In the genomic region with DNA sequence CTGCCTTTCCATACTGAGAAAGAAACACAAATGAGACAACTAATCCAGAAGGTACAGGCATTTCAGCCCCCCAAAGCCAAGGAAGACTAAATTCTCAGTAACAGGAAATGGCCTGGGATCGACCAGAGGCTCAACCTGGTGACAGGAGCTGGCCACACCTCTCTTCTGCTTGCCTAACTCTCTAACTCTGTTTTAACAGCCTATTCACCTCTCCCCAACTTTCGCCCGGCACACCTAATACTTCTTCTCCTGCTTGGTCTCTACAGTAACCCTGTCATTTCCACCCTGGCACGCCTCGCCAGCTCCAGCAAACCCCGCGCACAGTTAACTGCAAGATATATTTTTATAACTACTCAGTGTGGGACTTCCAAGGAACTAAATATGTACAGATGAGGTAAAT, we compare ENCODE assay signal across 27 mouse cellular contexts. TPM values are rescaled to one million over a fixed set of nuclear protein-coding genes. Genes with fewer than 3 reads are reported as not detected.
DNase-seq lines count a peak whose midpoint lies in the region; ATAC-seq lines count a peak whose summit lies in the region.
"Had no signal": no experiment of that assay in that cellular context is flagged by ENCODE, and none has a peak within 500 bp of the region (broad histone marks: within the 10 kb centered on the region; RNA-seq: fewer than 3 reads in every experiment).

No protein-coding gene starts in this region.

- H3K9ac ChIP-seq in hindbrain, embryonic 14.5 days, result no peak overlapping the region
- H3K9ac ChIP-seq in hindbrain, embryonic 12.5 days, result no peak overlapping the region
- no peak overlapping the region for H3K9ac ChIP-seq in lung, embryonic 15.5 days
- H3K9ac ChIP-seq in stomach, embryonic 16.5 days (ENCODE audit: low read length), result no peak overlapping the region
- H3K9ac ChIP-seq: embryonic facial prominence, embryonic 15.5 days; heart, embryonic 13.5 days had no signal

- WGBS in hindbrain, embryonic 14.5 days, result 89% methylated on average over 7 of the region's 7 CpGs
- 78% methylated on average over 7 of the region's 7 CpGs for WGBS in hindbrain, embryonic 12.5 days
- 48% methylated on average over 7 of the region's 7 CpGs for WGBS in lung, embryonic 15.5 days
- WGBS in stomach, embryonic 16.5 days, result 65% methylated on average over 7 of the region's 7 CpGs

- peak overlapping the region; percentile 82; the same call in 1 of the 2 replicates for H3K27ac ChIP-seq in hindbrain, embryonic 14.5 days
- no peak overlapping the region for H3K27ac ChIP-seq in hindbrain, embryonic 12.5 days
- peak overlapping the region; percentile 27; the same call in 1 of the 2 replicates for H3K27ac ChIP-seq in lung, embryonic 15.5 days
- 0 out of 2 replicates have a peak overlapping the region, but pooled peaks have one; percentile 26 for H3K27ac ChIP-seq in stomach, embryonic 16.5 days (ENCODE audit: low read length)
- H3K27ac ChIP-seq: embryonic facial prominence, embryonic 15.5 days; heart, adult 2 months; heart, embryonic 13.5 days; midbrain, embryonic 10.5 days had no signal

- H3K4me1 ChIP-seq in hindbrain, embryonic 14.5 days (replicated peaks; ENCODE audit: control insufficient read depth, insufficient read depth, low read length), result peaks cover 24% of the 10 kb centered on the region
- peaks cover 28% of the 10 kb centered on the region for H3K4me1 ChIP-seq in hindbrain, embryonic 12.5 days
- peaks cover 40% of the 10 kb centered on the region for H3K4me1 ChIP-seq in lung, embryonic 15.5 days
- peaks cover 22% of the 10 kb centered on the region for H3K4me1 ChIP-seq in stomach, embryonic 16.5 days (ENCODE audit: control insufficient read depth, insufficient read depth, low read length)

- H3K36me3 ChIP-seq in hindbrain, embryonic 14.5 days (replicated peaks; ENCODE audit: control insufficient read depth, insufficient read depth), result no peaks in the 10 kb centered on the region
- H3K36me3 ChIP-seq in hindbrain, embryonic 12.5 days, result no peaks in the 10 kb centered on the region
- no peaks in the 10 kb centered on the region for H3K36me3 ChIP-seq in lung, embryonic 15.5 days
- no peaks in the 10 kb centered on the region for H3K36me3 ChIP-seq in stomach, embryonic 16.5 days (ENCODE audit: control insufficient read depth, insufficient read depth, low read length)
- H3K36me3 ChIP-seq: embryonic facial prominence, embryonic 15.5 days; heart, embryonic 13.5 days; midbrain, embryonic 10.5 days had no signal

- H3K27me3 ChIP-seq in hindbrain, embryonic 14.5 days (ENCODE audit: control insufficient read depth, insufficient read depth, low read length), result no peaks in the 10 kb centered on the region
- no peaks in the 10 kb centered on the region for H3K27me3 ChIP-seq in hindbrain, embryonic 12.5 days
- no peaks in the 10 kb centered on the region for H3K27me3 ChIP-seq in lung, embryonic 15.5 days
- H3K27me3 ChIP-seq in stomach, embryonic 16.5 days (ENCODE audit: control insufficient read depth, insufficient read depth, low read length), result no peaks in the 10 kb centered on the region
- H3K27me3 ChIP-seq: embryonic facial prominence, embryonic 15.5 days; heart, embryonic 13.5 days had no signal

- no peaks in the 10 kb centered on the region for H3K9me3 ChIP-seq in hindbrain, embryonic 14.5 days (ENCODE audit: control insufficient read depth, low read length)
- no peaks in the 10 kb centered on the region for H3K9me3 ChIP-seq in hindbrain, embryonic 12.5 days (replicated peaks)
- H3K9me3 ChIP-seq in lung, embryonic 15.5 days, result no peaks in the 10 kb centered on the region
- H3K9me3 ChIP-seq in stomach, embryonic 16.5 days (replicated peaks; ENCODE audit: control insufficient read depth, low read length), result no peaks in the 10 kb centered on the region
- H3K9me3 ChIP-seq: embryonic facial prominence, embryonic 15.5 days; heart, embryonic 13.5 days; midbrain, embryonic 10.5 days had no signal

- no peak for ATAC-seq in hindbrain, embryonic 14.5 days (ENCODE audit: low FRiP score)
- ATAC-seq in hindbrain, embryonic 12.5 days (ENCODE audit: low FRiP score), result no peak
- ATAC-seq in lung, embryonic 15.5 days (ENCODE audit: borderline replicate concordance, extremely low read depth, low FRiP score, low TSS enrichment), result no peak
- no peak for ATAC-seq in stomach, embryonic 16.5 days (ENCODE audit: insufficient read depth, low FRiP score)
- no peak for ATAC-seq in erythroblast, adult 5-6 weeks (replicated peaks; ENCODE audit: low FRiP score, poor library complexity, severe bottlenecking)
- ATAC-seq: CD4-positive, CD25-positive, alpha-beta regulatory T cell, adult 4 months; forebrain, embryonic 16.5 days; hindbrain, embryonic 16.5 days; midbrain, embryonic 16.5 days had no signal

- H3K4me2 ChIP-seq in hindbrain, embryonic 14.5 days (replicated peaks), result no peak overlapping the region
- no peak overlapping the region for H3K4me2 ChIP-seq in hindbrain, embryonic 12.5 days (replicated peaks)
- no peak overlapping the region for H3K4me2 ChIP-seq in lung, embryonic 15.5 days
- no peak overlapping the region for H3K4me2 ChIP-seq in stomach, embryonic 16.5 days (ENCODE audit: low read depth, low read length)
- H3K4me2 ChIP-seq: embryonic facial prominence, embryonic 15.5 days; heart, embryonic 13.5 days had no signal

- H3K4me3 ChIP-seq in hindbrain, embryonic 14.5 days (replicated peaks; ENCODE audit: low read length), result no peak overlapping the region
- no peak overlapping the region for H3K4me3 ChIP-seq in hindbrain, embryonic 12.5 days
- no peak overlapping the region for H3K4me3 ChIP-seq in lung, embryonic 15.5 days
- H3K4me3 ChIP-seq in stomach, embryonic 16.5 days (replicated peaks; ENCODE audit: low read length), result no peak overlapping the region
- H3K4me3 ChIP-seq: embryonic facial prominence, embryonic 15.5 days; heart, adult 2 months; heart, embryonic 13.5 days; midbrain, embryonic 10.5 days; myocyte had no signal

- DNase-seq in hindbrain, embryonic 14.5 days (ENCODE audit: low spot score), result no peak
- DNase-seq in lung, postnatal 10 days, result no peak
- peak; percentile 33 for DNase-seq in forelimb bud, embryonic 11.5 days (ENCODE audit: low read depth, low spot score)
- DNase-seq: adrenal gland, postnatal 25 days; cerebellum, adult 9-10 months; gastrocnemius, postnatal 36 days; heart, adult 2 months; kidney, adult 11 months; kidney, postnatal 10 days; layer of hippocampus, postnatal 36 days; liver; right cerebral cortex, adult 18-20 months; right cerebral cortex, postnatal 4 days; thymus, adult 18-20 months; thymus, postnatal 36 days had no signal

RNA-seq across cellular contexts. Expression of a gene that starts 9.0 kb away (rescaled TPM):
- polyA plus RNA-seq in hindbrain, embryonic 14.5 days (2014; fragmentation: Nextera tagmentation; extraction: Ambion mirVana), result 17.9 and 21.4 TPM in 2 replicates
- 14.5 and 15.7 TPM in 2 replicates for polyA plus RNA-seq in hindbrain, embryonic 12.5 days (2016; fragmentation: Nextera tagmentation; extraction: Ambion mirVana)
- polyA plus RNA-seq in lung, embryonic 15.5 days (2015; fragmentation: Nextera tagmentation; extraction: Ambion mirVana), result 13.4 and 14.9 TPM in 2 replicates
- 12.0 and 12.9 TPM in 2 replicates for polyA plus RNA-seq in stomach, embryonic 16.5 days (2015; fragmentation: Nextera tagmentation; extraction: Ambion mirVana)
- total RNA-seq in erythroblast, adult 5-6 weeks (2015; ENCODE audit: low replicate concordance), result 20.2 and 21.5 TPM in 2 replicates
- total RNA-seq in erythroblast, adult 5-6 weeks (2017; ENCODE audit: low replicate concordance), result 17.6 and 22.2 TPM in 2 replicates
